Mouse (Mus musculus): ENCODE results near the gene Srsf9. TPM values are rescaled to one million over a fixed set of nuclear protein-coding genes. Genes with fewer than 3 reads are reported as not detected.
"Not testable (repeated sequence)": the region's sequence is repeated elsewhere in the genome, so short reads cannot be mapped to it uniquely, and the experiment has no call there.

Srsf9 gene
- polyA plus RNA-seq, 1 experiment, result 57.8 TPM

DNA sequence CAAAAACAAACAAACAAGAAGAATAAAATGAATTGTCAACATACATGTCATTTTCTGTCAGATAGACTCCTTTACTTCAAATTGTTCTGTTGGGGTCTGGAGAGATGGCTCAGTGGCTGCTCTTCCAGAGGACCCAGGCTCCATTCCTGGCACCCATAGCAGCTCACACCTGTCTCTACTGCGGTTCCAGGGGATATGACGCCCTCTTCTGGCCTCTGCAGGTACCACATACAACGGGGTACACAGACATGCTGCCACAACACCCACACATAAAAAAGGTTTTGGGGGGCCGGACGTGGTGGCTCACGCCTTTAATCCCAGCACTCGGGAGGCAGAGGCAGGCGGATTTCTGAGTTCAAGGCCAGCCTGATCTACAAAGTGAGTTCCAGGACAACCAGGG, 32.8 kb upstream of the Srsf9 start:
- no peak for DNase-seq (ENCODE audit: low read depth in 1 of 2, low spot score in 2 of 2)
- H3K36me3 ChIP-seq (ENCODE audit: control insufficient read depth, insufficient read depth, low read length), result peaks cover 14% of the 10 kb centered on the region
- peaks cover 1% of the 10 kb centered on the region; the same call in 1 of the 2 replicates for H3K4me1 ChIP-seq (ENCODE audit: control insufficient read depth, insufficient read depth, insufficient read length)

DNA sequence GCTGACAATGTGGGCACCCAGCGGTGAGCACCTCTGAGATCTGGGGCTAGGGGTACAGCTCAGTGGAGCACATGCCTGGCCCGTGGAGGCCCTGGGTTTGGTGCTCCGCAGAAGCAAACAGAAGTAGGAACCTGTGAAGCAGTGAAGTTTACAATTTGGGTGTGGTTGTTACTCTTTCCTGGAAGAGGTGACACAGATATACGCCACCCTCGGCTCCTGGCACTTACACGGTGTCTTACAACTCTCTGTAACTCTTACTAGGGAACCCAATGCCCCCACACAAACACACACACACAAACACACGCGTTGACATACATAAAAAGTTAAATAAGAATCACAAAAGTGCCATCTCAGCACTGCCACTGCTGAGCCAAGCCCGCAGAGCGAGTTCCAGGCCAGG, 30.6 kb upstream of the Srsf9 start:
- Histone ChIP-seq H3K4me1 (ENCODE audit: control insufficient read depth, insufficient read depth, insufficient read length) (peaks cover 2% of the 10 kb centered on the region; the same call in 1 of the 2 replicates), H3K4me3 (ENCODE audit: extremely low read depth, insufficient read depth, insufficient read length) (no peak overlapping the region), H3K36me3 (ENCODE audit: control insufficient read depth, insufficient read depth, low read length) (peaks cover 9% of the 10 kb centered on the region), H3K27ac (ENCODE audit: insufficient read depth, low read length) (no peak overlapping the region), H3K27me3 (ENCODE audit: control insufficient read depth, insufficient read depth, low read length) (no peaks in the 10 kb centered on the region)
- 87% methylated on average over 10 of the region's 10 CpGs for WGBS
- DNase-seq (ENCODE audit: low read depth in 1 of 2, low spot score in 2 of 2), result no peak
- TF ChIP-seq CTCF (IDR thresholded peaks at IDR 0.05; ENCODE audit: extremely low read depth, insufficient read depth, insufficient read length, insufficient replicate concordance), result no peak
- TF ChIP-seq POLR2A (IDR thresholded peaks at IDR 0.05; ENCODE audit: low read depth, low read length), result no peak

More for the DNA sequence above, 32.8 kb upstream of the Srsf9 start:
- H3K27ac ChIP-seq (ENCODE audit: insufficient read depth, low read length), result no peak overlapping the region
- 93% methylated on average over 8 of the region's 8 CpGs for WGBS
- H3K4me3 ChIP-seq (ENCODE audit: extremely low read depth, insufficient read depth, insufficient read length), result no peak overlapping the region
- TF ChIP-seq POLR2A (IDR thresholded peaks at IDR 0.05; ENCODE audit: low read depth, low read length) (no peak), CTCF (IDR thresholded peaks at IDR 0.05; ENCODE audit: extremely low read depth, insufficient read depth, insufficient read length, insufficient replicate concordance) (no peak)
- H3K27me3 ChIP-seq (ENCODE audit: control insufficient read depth, insufficient read depth, low read length), result no peaks in the 10 kb centered on the region

DNA sequence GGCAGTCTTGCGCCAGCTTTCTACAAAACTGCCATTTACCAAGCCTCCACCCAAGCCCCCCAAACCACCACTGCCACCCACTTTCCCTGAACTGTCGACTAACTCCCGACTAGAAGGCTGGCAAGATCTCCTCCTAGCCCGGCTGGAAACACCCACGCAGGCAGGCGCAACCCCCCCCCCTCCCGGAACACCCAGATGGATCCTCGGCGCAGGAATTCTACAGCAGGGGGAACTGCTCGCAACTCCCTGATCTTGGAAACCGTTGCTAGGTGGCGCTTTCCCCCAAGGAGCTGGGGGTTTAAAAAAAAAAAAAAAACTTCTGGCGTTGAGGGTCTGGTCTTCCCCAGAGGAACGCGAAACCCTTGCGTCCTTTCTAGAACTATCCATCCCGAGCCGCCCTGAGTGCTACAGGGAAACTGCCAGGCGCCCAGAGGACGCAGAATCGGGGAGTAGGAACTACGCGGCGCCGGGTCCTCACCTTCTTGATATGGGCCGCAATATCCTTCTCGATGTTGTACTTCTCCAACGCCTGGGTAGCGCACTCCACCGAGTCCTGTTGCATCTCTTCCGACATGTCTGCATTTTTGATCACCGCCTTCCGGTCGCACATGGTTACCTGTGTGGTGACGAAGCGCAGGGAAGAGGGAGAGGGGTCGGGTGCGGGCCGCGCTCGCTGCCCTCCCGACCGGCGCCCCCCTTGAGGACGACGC, 26.8 kb upstream of the Srsf9 start:
- H3K4me3 ChIP-seq (ENCODE audit: extremely low read depth, insufficient read depth, insufficient read length), result peak overlapping the region; percentile 81
- H3K27me3 ChIP-seq (ENCODE audit: control insufficient read depth, insufficient read depth, low read length), result no peaks in the 10 kb centered on the region
- TF ChIP-seq CTCF (IDR thresholded peaks at IDR 0.05; ENCODE audit: extremely low read depth, insufficient read depth, insufficient read length, insufficient replicate concordance) (no peak), POLR2A (IDR thresholded peaks at IDR 0.05; ENCODE audit: low read depth, low read length) (no peak)
- peaks cover 2% of the 10 kb centered on the region; the same call in 1 of the 2 replicates for H3K4me1 ChIP-seq (ENCODE audit: control insufficient read depth, insufficient read depth, insufficient read length)
- H3K36me3 ChIP-seq (ENCODE audit: control insufficient read depth, insufficient read depth, low read length), result peaks cover 9% of the 10 kb centered on the region
- peak overlapping the region; percentile 81 for H3K27ac ChIP-seq (ENCODE audit: insufficient read depth, low read length)
- peak in 1 of 2 experiments; percentile 41 for DNase-seq (ENCODE audit: low read depth in 1 of 2, low spot score in 2 of 2)
- WGBS, result 1% methylated on average over 46 of the region's 46 CpGs

DNA sequence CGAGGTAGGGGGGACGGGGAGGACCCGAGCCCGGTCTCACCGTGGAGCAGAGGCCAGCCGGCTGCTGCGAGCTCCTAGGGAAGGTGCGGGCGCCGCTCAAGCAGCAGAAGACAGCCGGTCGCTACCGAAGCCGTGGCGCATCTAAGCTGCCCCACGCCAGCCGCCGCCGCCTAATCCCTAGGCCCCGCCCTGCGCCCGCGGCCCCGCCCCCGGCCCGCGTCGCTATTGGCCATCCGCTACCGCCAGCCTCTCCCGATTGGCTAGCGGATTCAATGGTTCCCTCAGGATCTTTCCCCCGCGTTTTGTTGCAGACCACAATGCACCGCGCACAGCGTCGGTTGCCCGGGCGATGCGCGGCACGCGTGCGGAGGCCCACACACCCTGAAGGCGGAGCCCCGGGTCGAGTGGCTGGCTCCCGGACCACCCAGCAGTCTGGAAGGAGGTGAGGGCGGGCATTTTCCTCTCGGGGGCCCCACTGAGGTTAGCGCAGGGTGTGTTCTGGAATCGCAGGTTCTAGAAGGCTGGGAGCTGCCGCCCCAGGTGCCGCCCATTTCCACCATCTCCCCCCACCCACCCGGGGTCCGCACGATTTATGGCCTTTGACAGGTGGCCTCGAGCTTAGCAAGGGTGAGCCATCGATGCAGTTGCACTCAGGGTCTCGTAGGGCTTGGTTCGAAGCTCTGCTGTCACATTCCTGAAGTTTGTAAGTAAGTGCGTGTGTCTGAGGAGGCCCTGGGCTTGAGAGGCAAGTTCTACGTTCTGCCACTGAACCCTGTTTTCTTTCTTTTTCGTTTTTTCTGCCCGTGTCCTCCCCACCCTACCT, 26.0 kb upstream of the Srsf9 start, which contains the start of gene Dynll1:
Gene Dynll1 (minus strand): TSS at position 208 of the 823 bp plus-strand sequence.
- Histone ChIP-seq H3K4me3 (ENCODE audit: extremely low read depth, insufficient read depth, insufficient read length) (peak within 1 kb of the TSS; percentile 81), H3K4me1 (ENCODE audit: control insufficient read depth, insufficient read depth, insufficient read length) (peaks cover 2% of the 10 kb centered on the region; the same call in 1 of the 2 replicates), H3K27ac (ENCODE audit: insufficient read depth, low read length) (peak within 1 kb of the TSS; percentile 81), H3K27me3 (ENCODE audit: control insufficient read depth, insufficient read depth, low read length) (no peaks in the 10 kb centered on the region), H3K36me3 (ENCODE audit: control insufficient read depth, insufficient read depth, low read length) (peaks cover 9% of the 10 kb centered on the region)
- DNase-seq (ENCODE audit: low read depth in 1 of 2, low spot score in 2 of 2), result peak; percentile 96 to 97
- WGBS, result under 1% methylated on average over 66 of the region's 66 CpGs
- no peak for TF ChIP-seq CTCF (IDR thresholded peaks at IDR 0.05; ENCODE audit: extremely low read depth, insufficient read depth, insufficient read length, insufficient replicate concordance)
- TF ChIP-seq POLR2A (IDR thresholded peaks at IDR 0.05; ENCODE audit: low read depth, low read length), result peak; percentile 84

DNA sequence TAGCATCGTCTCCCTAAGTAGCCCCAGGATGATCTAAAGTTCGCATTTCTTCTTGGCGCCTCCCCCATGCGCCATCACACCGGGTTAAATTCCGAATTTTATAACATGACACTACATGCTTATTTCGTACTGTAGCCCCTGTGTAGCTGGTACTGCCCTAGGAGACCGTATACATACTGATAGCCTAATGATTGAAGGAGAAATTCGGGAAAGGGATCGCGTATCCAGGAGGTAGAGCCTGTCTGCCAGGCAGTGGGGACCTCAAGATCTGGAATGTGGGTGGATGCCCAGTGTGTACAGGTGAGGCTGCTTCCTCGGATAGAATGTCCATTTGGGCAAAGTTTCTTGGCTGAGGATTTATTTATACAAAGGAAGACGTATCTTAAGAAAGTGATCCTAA, 25.4 kb upstream of the Srsf9 start:
- WGBS, result 30% methylated on average over 13 of the region's 13 CpGs
- peak overlapping the region; percentile 61; the same call in 1 of the 2 replicates for H3K4me3 ChIP-seq (ENCODE audit: extremely low read depth, insufficient read depth, insufficient read length)
- peaks cover 2% of the 10 kb centered on the region; the same call in 1 of the 2 replicates for H3K4me1 ChIP-seq (ENCODE audit: control insufficient read depth, insufficient read depth, insufficient read length)
- H3K36me3 ChIP-seq (ENCODE audit: control insufficient read depth, insufficient read depth, low read length), result peaks cover 9% of the 10 kb centered on the region
- no peak for TF ChIP-seq CTCF (IDR thresholded peaks at IDR 0.05; ENCODE audit: extremely low read depth, insufficient read depth, insufficient read length, insufficient replicate concordance)
- TF ChIP-seq POLR2A (IDR thresholded peaks at IDR 0.05; ENCODE audit: low read depth, low read length), result no peak
- no peaks in the 10 kb centered on the region for H3K27me3 ChIP-seq (ENCODE audit: control insufficient read depth, insufficient read depth, low read length)
- DNase-seq (ENCODE audit: low read depth in 1 of 2, low spot score in 2 of 2), result no peak
- H3K27ac ChIP-seq (ENCODE audit: insufficient read depth, low read length), result no peak overlapping the region

DNA sequence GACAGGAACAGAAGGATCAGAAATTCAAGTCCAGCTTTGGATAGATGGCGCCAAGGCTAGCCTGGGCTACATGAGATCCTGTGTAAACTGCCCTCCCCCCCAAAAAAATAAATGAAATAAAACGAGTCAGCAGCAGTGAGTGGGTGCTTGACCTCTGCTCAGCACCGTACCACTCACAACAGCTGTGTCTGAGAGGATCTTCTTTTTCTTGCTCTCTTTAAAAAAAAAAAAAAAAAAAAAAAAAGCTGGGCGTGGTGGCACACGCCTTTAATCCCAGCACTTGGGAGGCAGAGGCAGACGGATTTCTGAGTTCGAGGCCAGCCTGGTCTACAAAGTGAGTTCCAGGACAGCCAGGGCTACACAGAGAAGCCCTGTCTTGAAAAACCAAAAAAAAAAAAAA, 24.8 kb upstream of the Srsf9 start:
- not testable (repeated sequence) for H3K4me1 ChIP-seq (ENCODE audit: control insufficient read depth, insufficient read depth, insufficient read length); H3K27me3 ChIP-seq (ENCODE audit: control insufficient read depth, insufficient read depth, low read length); H3K4me3 ChIP-seq (ENCODE audit: extremely low read depth, insufficient read depth, insufficient read length); DNase-seq (ENCODE audit: low read depth in 1 of 2, low spot score in 2 of 2); H3K27ac ChIP-seq (ENCODE audit: insufficient read depth, low read length); H3K36me3 ChIP-seq (ENCODE audit: control insufficient read depth, insufficient read depth, low read length)
- WGBS, result 88% methylated on average over 7 of the region's 7 CpGs
